Comparison of ENCODE assay signal across 13 mouse cellular contexts in the genomic region with DNA sequence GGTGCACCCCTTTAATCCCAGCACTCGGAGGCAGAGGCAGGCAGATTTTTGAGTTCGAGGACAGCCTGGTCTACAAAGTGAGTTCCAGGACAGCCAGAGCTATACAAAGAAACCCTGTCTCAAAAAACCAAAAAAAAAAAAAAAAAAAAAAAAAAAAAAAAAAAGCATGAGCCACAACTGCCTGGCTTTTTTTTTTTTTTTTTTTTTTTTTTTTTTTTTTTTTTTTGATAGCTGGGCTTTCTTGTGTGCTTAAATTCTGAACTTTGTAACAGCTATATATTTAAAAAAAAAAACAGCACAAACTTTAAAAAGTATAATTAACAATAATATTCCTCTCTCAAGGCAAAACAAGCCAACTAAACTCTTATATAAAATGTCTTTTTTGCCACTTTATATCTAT. TPM values are rescaled to one million over a fixed set of nuclear protein-coding genes. Genes with fewer than 3 reads are reported as not detected.
"Had no signal": no experiment of that assay in that cellular context is flagged by ENCODE, and none has a peak within 500 bp of the region (broad histone marks: within the 10 kb centered on the region; RNA-seq: fewer than 3 reads in every experiment).

No protein-coding gene starts in this region.

RNA-seq across cellular contexts. Expression of gene Tulp1, which starts 39.7 kb away (rescaled TPM):
- total RNA-seq: common myeloid progenitor, adult 5-6 weeks; gastrocnemius, adult 18-20 months; gastrocnemius, adult 2 months; gastrocnemius, adult 8-10 months; gastrocnemius, postnatal 14 days; gastrocnemius, postnatal 25 days; gastrocnemius, postnatal 36 days; granulocyte monocyte progenitor cell, adult 5-6 weeks; heart, adult 18-20 months; heart, adult 2 months; heart, adult 8-10 months had no signal
- polyA plus RNA-seq: cortical plate, adult 2 months; frontal cortex, adult 2 months; heart, adult 2 months had no signal

RNA-seq across cellular contexts. Expression of gene Tead3, which starts 54.1 kb away (rescaled TPM):
- total RNA-seq: common myeloid progenitor, adult 5-6 weeks; granulocyte monocyte progenitor cell, adult 5-6 weeks had no signal
